Mouse (Mus musculus) adrenal gland, postnatal 14 days (tissue): ENCODE data around the gene Pmf1. TPM values are rescaled to one million over a fixed set of nuclear protein-coding genes. Genes with fewer than 3 reads are reported as not detected.

Source experiments
- DNase-seq: peaks from one replicate; pipeline ENCODE4 v3.0.0; 2021; ENCODE audit warnings: mixed read lengths
- long read RNA-seq, 2 experiments: library from polyadenylated mRNA; stranded (forward); transcript quantifications; one replicate each; pipeline ENCODE4 v2.0.0; 2021
- total RNA-seq: library from RNA; stranded (reverse); gene quantifications from 2 replicates; pipeline ENCODE4 v1.2.3, GENCODE M21; 2021

Pmf1 gene
- 57.0 and 58.2 TPM in 2 replicates for total RNA-seq
- long read RNA-seq, experiment 1, transcript Pmf1-201 (5 exons, 1,007 nt): major isoform, 59 of 71 reads
- long read RNA-seq, experiment 1, partial matches to known transcripts: 5 of 71 reads
- long read RNA-seq, experiment 1, other reads (novel, unspliced or antisense): 2 of 71 reads
- long read RNA-seq, experiment 2, transcript Pmf1-201 (5 exons, 1,007 nt): major isoform, 33 of 46 reads
- long read RNA-seq, experiment 2, partial matches to known transcripts: 2 of 46 reads
- long read RNA-seq, experiment 2, other reads (novel, unspliced or antisense): 8 of 46 reads

GRCm38 (mm10) chr3:88409741-88410644 is at the start of gene Pmf1:
TSS of gene Pmf1 (minus strand) at chr3:88410331.
- DNase-seq: peak; percentile 96

GRCm38 (mm10) chr3:88458778-88459219 is 48.7 kb upstream of the Pmf1 start:
- no peak for DNase-seq

GRCm38 (mm10) chr3:88456746-88457532 is 46.8 kb upstream of the Pmf1 start:
- DNase-seq: peak; percentile 49

- DNase-seq: no peak
Measured at GRCm38 (mm10) chr3:88456313-88456712, 46.2 kb upstream of the Pmf1 start.

GRCm38 (mm10) chr3:88455588-88456264 is 45.6 kb upstream of the Pmf1 start:
- peak; percentile 9 for DNase-seq

GRCm38 (mm10) chr3:88454762-88455587 is 44.8 kb upstream of the Pmf1 start:
- no peak for DNase-seq

GRCm38 (mm10) chr3:88453986-88454385 is 43.9 kb upstream of the Pmf1 start:
- DNase-seq: no peak

- no peak for DNase-seq
Measured at GRCm38 (mm10) chr3:88453369-88453768, 43.2 kb upstream of the Pmf1 start.

- DNase-seq: no peak
Measured at GRCm38 (mm10) chr3:88452716-88453115, 42.6 kb upstream of the Pmf1 start.

- DNase-seq: no peak
Measured at GRCm38 (mm10) chr3:88452246-88452645, 42.1 kb upstream of the Pmf1 start.

GRCm38 (mm10) chr3:88450379-88451131 is 40.4 kb upstream of the Pmf1 start:
- DNase-seq: no peak

GRCm38 (mm10) chr3:88449395-88450023 is 39.4 kb upstream of the Pmf1 start:
- peak; percentile 71 for DNase-seq

GRCm38 (mm10) chr3:88448443-88448842 is 38.3 kb upstream of the Pmf1 start:
- no peak for DNase-seq

- no peak for DNase-seq
Measured at GRCm38 (mm10) chr3:88447676-88448183, 37.6 kb upstream of the Pmf1 start.

GRCm38 (mm10) chr3:88446471-88447123 is 36.5 kb upstream of the Pmf1 start:
- DNase-seq: no peak

GRCm38 (mm10) chr3:88442888-88443287 is 32.8 kb upstream of the Pmf1 start:
- no peak for DNase-seq

GRCm38 (mm10) chr3:88442488-88442887 is 32.4 kb upstream of the Pmf1 start:
- DNase-seq: no peak

- DNase-seq: peak; percentile 70
Measured at GRCm38 (mm10) chr3:88440500-88441381, 30.6 kb upstream of the Pmf1 start.
